Mouse (Mus musculus) heart, embryonic 14.5 days (tissue): Measurements from ENCODE around the gene Adam15. TPM values are rescaled to one million over a fixed set of nuclear protein-coding genes. Genes with fewer than 3 reads are reported as not detected.

ENCODE experiments used
- ATAC-seq: fragments of 200-750 bp; cut with Nextera tagmentation; 2 replicates; pipeline ENCODE4 v1.8.0; 2017; ENCODE audit warnings: low read depth, moderate TSS enrichment; ENCODE audit not compliant: insufficient number of reproducible peaks, insufficient read depth, low FRiP score
- H3K27ac ChIP-seq, 2 experiments: fragments of 200-500 bp in 1 of 2; fragments of 300-500 bp in 1 of 2; sonication (generic) in 1 of 2; replicated peaks in 1 of 2; 2 replicates each; pipeline ENCODE4 v1.5.1; 2012 to 2014; ENCODE audit warnings: low read depth in 2 of 2, low read length in 2 of 2, control low read depth in 1 of 2, mild to moderate bottlenecking in 1 of 2, mixed read lengths in 1 of 2; ENCODE audit not compliant: control insufficient read depth in 1 of 2, insufficient read depth in 1 of 2
- H3K27me3 ChIP-seq: fragments of 300-500 bp; sonication (generic); 2 replicates; pipeline ENCODE4 v1.6.1; 2014; ENCODE audit warnings: mild to moderate bottlenecking, low read length, control low read depth; ENCODE audit not compliant: control insufficient read depth, insufficient read depth
- H3K36me3 ChIP-seq: fragments of 300-500 bp; sonication (generic); 2 replicates; pipeline ENCODE4 v1.6.1; 2014; ENCODE audit warnings: mild to moderate bottlenecking, control low read depth, low read length, mixed read lengths; ENCODE audit not compliant: control insufficient read depth, insufficient read depth
- H3K4me1 ChIP-seq, 2 experiments: fragments of 200-500 bp in 1 of 2; fragments of 300-500 bp in 1 of 2; sonication (generic) in 1 of 2; 2 replicates each; pipeline ENCODE4 v1.6.1; 2012 to 2014; ENCODE audit warnings: low read length in 2 of 2, control low read depth in 1 of 2, mixed read lengths in 1 of 2; ENCODE audit not compliant: control insufficient read depth in 2 of 2, insufficient read depth in 2 of 2
- H3K4me2 ChIP-seq: fragments of 300-500 bp; sonication (generic); 2 replicates; pipeline ENCODE4 v1.6.1; 2014; ENCODE audit warnings: mild to moderate bottlenecking, low read length
- H3K4me3 ChIP-seq, 2 experiments: fragments of 200-500 bp in 1 of 2; fragments of 300-500 bp in 1 of 2; sonication (generic) in 1 of 2; 2 replicates each; pipeline ENCODE4 v1.5.1; 2012 to 2014; ENCODE audit warnings: low read length in 2 of 2, mild to moderate bottlenecking in 2 of 2, control low read depth in 1 of 2, low read depth in 1 of 2, moderate library complexity in 1 of 2; ENCODE audit not compliant: control insufficient read depth in 1 of 2, insufficient read depth in 1 of 2
- H3K9ac ChIP-seq: fragments of 300-500 bp; sonication (generic); 2 replicates; pipeline ENCODE4 v1.6.1; 2014; ENCODE audit warnings: mild to moderate bottlenecking, low read length
- H3K9me3 ChIP-seq: fragments of 300-500 bp; sonication (generic); 2 replicates; pipeline ENCODE4 v1.6.1; 2016; ENCODE audit warnings: low read length, control low read depth; ENCODE audit not compliant: control insufficient read depth
- WGBS: fragments of 180-500 bp; shearing (Covaris S2); extraction: QIAGEN DNeasy Blood & Tissue Kit; methylation state at CpG from one replicate; pipeline ENCODE4 v1.1.7; 2014; 5-methylcytosine and 5-hydroxymethylcytosine counted together
- polyA plus RNA-seq: library from polyadenylated mRNA; unstranded; fragments of >200 nt; fragmentation: Nextera tagmentation; extraction: Ambion mirVana; gene quantifications from 2 replicates; pipeline ENCODE4 v1.2.1, GENCODE M21; 2014

The Adam15 gene
- polyA plus RNA-seq, 1 experiment from 2014 or later = 31.0 TPM

DNA sequence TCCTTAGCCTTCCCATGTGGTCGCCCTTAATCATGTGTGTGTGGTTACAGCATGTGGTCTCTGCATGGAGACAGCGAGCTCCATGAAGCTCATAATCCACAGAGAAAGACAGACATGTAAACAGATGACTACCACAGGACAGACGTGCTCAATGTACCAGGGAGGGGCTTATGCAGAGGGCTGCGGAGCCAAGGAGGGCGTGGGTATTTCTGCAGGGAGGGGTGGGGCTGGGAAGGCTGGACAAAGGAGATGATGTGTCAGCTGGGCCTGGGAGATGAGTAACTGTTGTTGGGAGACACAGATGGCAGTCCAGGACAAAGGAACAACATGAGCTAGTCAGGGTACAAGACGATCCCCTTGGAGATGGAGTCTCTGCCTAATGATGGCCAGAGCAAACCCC, 9.8 kb upstream of the Adam15 start:
- H3K4me1 ChIP-seq = no peaks in the 10 kb centered on the region
- no peak overlapping the region for H3K9ac ChIP-seq
- H3K9me3 ChIP-seq = no peaks in the 10 kb centered on the region
- H3K27me3 ChIP-seq = peaks cover 5% of the 10 kb centered on the region
- no peak overlapping the region for H3K27ac ChIP-seq
- no peak overlapping the region for H3K4me3 ChIP-seq
- H3K4me2 ChIP-seq = no peak overlapping the region
- H3K36me3 ChIP-seq = no peaks in the 10 kb centered on the region
- ATAC-seq = no peak
- 65% methylated on average over 6 of the region's 6 CpGs for WGBS

DNA sequence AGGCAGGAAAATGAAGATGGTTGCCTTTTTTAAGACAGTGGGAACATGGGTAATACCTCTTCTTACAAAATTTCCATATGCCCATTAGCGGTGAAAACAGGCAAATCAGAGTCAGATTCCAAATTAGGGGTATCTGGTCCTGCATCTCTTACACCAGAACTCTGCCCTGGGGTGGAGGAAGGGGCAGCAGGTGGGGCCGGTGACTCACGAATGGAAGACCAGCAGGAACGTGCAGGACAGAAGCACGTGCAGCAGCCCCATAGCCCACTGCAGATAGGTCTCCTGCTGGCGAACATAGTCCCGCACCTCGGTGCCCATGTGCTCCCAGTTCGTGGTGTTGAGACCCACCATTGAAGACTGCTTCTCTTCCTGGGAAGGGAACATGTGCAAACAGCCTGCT, 6.2 kb upstream of the Adam15 start:
- Histone ChIP-seq H3K9me3 (no peaks in the 10 kb centered on the region), H3K4me1 (no peaks in the 10 kb centered on the region; a peak in 1 of 4 replicates), H3K4me3 (no peak overlapping the region), H3K27ac (no peak overlapping the region), H3K4me2 (no peak overlapping the region), H3K9ac (no peak overlapping the region), H3K27me3 (peaks cover 28% of the 10 kb centered on the region), H3K36me3 (no peaks in the 10 kb centered on the region)
- 49% methylated on average over 9 of the region's 9 CpGs for WGBS
- no peak for ATAC-seq

DNA sequence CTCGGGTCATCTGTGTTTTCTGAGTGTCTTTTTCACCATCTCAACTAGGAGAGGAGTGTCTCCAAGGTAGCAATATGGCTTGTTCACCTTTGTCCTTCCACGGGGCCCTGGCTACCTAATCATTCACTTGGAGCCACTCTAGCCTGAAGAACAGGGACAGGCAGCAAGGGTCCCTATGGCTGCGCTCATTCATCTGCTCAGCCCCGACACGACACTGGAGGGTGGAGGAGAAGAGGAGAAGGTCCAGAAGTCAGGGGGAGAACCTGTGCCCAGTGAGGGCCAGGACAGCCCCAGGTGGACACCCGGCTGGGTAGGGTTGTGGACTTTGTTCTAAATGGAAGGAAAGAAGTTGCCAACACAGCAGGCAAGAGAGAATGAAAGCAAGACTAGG, 5.7 kb upstream of the Adam15 start:
- WGBS = 79% methylated on average over 6 of the region's 6 CpGs
- no peak overlapping the region for H3K4me3 ChIP-seq
- H3K27ac ChIP-seq = no peak overlapping the region
- peaks cover 0 to 1% of the 10 kb centered on the region in 2 experiments; a peak in 2 of 4 replicates for H3K4me1 ChIP-seq
- ATAC-seq = no peak
- H3K4me2 ChIP-seq = no peak overlapping the region
- H3K9ac ChIP-seq = no peak overlapping the region
- no peaks in the 10 kb centered on the region for H3K36me3 ChIP-seq
- no peaks in the 10 kb centered on the region for H3K9me3 ChIP-seq
- H3K27me3 ChIP-seq = peaks cover 31% of the 10 kb centered on the region

GRCm38 (mm10) chr3:89354816-89355511, 5.2 kb upstream of the Adam15 start:
- Histone ChIP-seq H3K4me1 (peaks cover 3 to 7% of the 10 kb centered on the region in 2 experiments; a peak in 2 of 4 replicates), H3K27ac (no peak overlapping the region), H3K9ac (no peak overlapping the region)

DNA sequence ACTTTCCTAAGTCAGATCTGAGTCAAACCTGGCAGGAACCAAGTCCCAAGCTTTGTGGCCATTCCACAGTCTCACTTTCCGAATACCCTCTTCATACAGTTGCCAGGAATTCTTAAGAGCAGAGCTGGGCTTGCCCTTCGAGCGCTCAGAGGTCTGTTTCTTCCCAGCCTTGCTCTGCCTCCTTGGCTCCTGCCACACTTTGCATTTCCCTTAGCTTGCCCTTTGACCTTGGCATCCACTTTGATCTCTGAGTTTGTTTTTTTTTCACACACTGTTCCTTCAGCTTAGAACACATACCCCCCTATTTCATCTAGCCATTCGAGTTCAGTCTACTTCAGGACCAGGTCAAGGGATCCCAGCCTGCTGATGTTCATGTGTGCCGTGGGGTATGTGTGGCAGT, 1.5 kb upstream of the Adam15 start:
- Histone ChIP-seq H3K4me2 (no peak overlapping the region), H3K9ac (no peak overlapping the region), H3K4me3 (no peak overlapping the region), H3K9me3 (no peaks in the 10 kb centered on the region), H3K27ac (no peak overlapping the region), H3K36me3 (no peaks in the 10 kb centered on the region), H3K27me3 (peaks cover 37% of the 10 kb centered on the region), H3K4me1 (peaks cover 5 to 16% of the 10 kb centered on the region in 2 experiments; a peak in 2 of 4 replicates)
- 73% methylated on average over 5 of the region's 5 CpGs for WGBS
- ATAC-seq = no peak

More at GRCm38 (mm10) chr3:89354816-89355511, 5.2 kb upstream of the Adam15 start:
- no peak overlapping the region for H3K4me3 ChIP-seq
- WGBS = 14% methylated on average over 5 of the region's 5 CpGs
- H3K27me3 ChIP-seq = peaks cover 33% of the 10 kb centered on the region
- H3K36me3 ChIP-seq = no peaks in the 10 kb centered on the region
- no peaks in the 10 kb centered on the region for H3K9me3 ChIP-seq
- H3K4me2 ChIP-seq = no peak overlapping the region
- peak; percentile 42; the same call in 1 of the 2 replicates for ATAC-seq

GRCm38 (mm10) chr3:89348911-89349868, 606 bp downstream of the Adam15 start:
- H3K36me3 ChIP-seq = peaks cover 13% of the 10 kb centered on the region; the same call in 1 of the 2 replicates
- no peaks in the 10 kb centered on the region for H3K9me3 ChIP-seq
- H3K27me3 ChIP-seq = peaks cover 32% of the 10 kb centered on the region
- H3K4me1 ChIP-seq = peaks cover 5 to 16% of the 10 kb centered on the region in 2 experiments; a peak in 2 of 4 replicates
- H3K9ac ChIP-seq = peak overlapping the region; percentile 71
- peak overlapping the region; percentile 50 to 68 for H3K27ac ChIP-seq
- ATAC-seq = peak; percentile 40; the same call in 1 of the 2 replicates
- peak overlapping the region; percentile 93 for H3K4me2 ChIP-seq
- peak overlapping the region; percentile 64 to 72 for H3K4me3 ChIP-seq
- 1% methylated on average over 38 of the region's 38 CpGs for WGBS

GRCm38 (mm10) chr3:89347916-89348315, 1.9 kb downstream of the Adam15 start:
- 52% methylated on average over 1 of the region's 1 CpGs for WGBS
- peaks cover 5 to 16% of the 10 kb centered on the region in 2 experiments; a peak in 2 of 4 replicates for H3K4me1 ChIP-seq
- H3K9me3 ChIP-seq = no peaks in the 10 kb centered on the region
- peaks cover 24% of the 10 kb centered on the region for H3K27me3 ChIP-seq
- peaks cover 24% of the 10 kb centered on the region for H3K36me3 ChIP-seq
- ATAC-seq = 0 out of 2 replicates have a peak, but pooled peaks have one; percentile 19
- H3K4me3 ChIP-seq = peak overlapping the region; percentile 1 to 64; a peak in 1 of 4 replicates
- peak overlapping the region; percentile 51 to 68 for H3K27ac ChIP-seq
- H3K4me2 ChIP-seq = peak overlapping the region; percentile 93
- H3K9ac ChIP-seq = no peak overlapping the region
